Mouse (Mus musculus) liver, embryonic 11.5 days (tissue): Measurements from ENCODE around the gene Ddx54. TPM values are rescaled to one million over a fixed set of nuclear protein-coding genes. Genes with fewer than 3 reads are reported as not detected.

ENCODE experiments used
- ATAC-seq: fragments of 200-750 bp; cut with Nextera tagmentation; replicated peaks from 2 replicates; pipeline ENCODE4 v1.8.0; 2017; ENCODE audit warnings: moderate number of reproducible peaks, mild to moderate bottlenecking, moderate TSS enrichment, moderate library complexity; ENCODE audit not compliant: low FRiP score
- DNase-seq: peaks from one replicate; pipeline ENCODE4 v3.0.0-alpha.2; 2017; ENCODE audit warnings: low spot score
- H3K27ac ChIP-seq: fragments of 300-500 bp; sonication (generic); 2 replicates; pipeline ENCODE4 v1.5.1; 2014; ENCODE audit warnings: mild to moderate bottlenecking, low read depth, low read length, control low read depth
- H3K27me3 ChIP-seq: fragments of 300-500 bp; sonication (generic); replicated peaks from 2 replicates; pipeline ENCODE4 v1.6.1; 2014; ENCODE audit warnings: low read length, mixed read lengths; ENCODE audit not compliant: control insufficient read depth, insufficient read depth
- H3K36me3 ChIP-seq: fragments of 300-500 bp; sonication (generic); 2 replicates; pipeline ENCODE4 v1.6.1; 2014; ENCODE audit warnings: mild to moderate bottlenecking, low read length, moderate library complexity, mixed read lengths; ENCODE audit not compliant: control insufficient read depth, insufficient read depth
- H3K4me1 ChIP-seq: fragments of 300-500 bp; sonication (generic); replicated peaks from 2 replicates; pipeline ENCODE4 v1.6.1; 2014; ENCODE audit warnings: low read length, mixed read lengths; ENCODE audit not compliant: control insufficient read depth, insufficient read depth
- H3K4me2 ChIP-seq: fragments of 300-500 bp; sonication (generic); 2 replicates; pipeline ENCODE4 v1.6.1; 2014; ENCODE audit warnings: mild to moderate bottlenecking, control low read depth, moderate library complexity
- H3K4me3 ChIP-seq: fragments of 300-500 bp; sonication (generic); 2 replicates; pipeline ENCODE4 v1.5.1; 2014; ENCODE audit warnings: low read depth, low read length, control low read depth
- H3K9ac ChIP-seq: fragments of 300-500 bp; sonication (generic); 2 replicates; pipeline ENCODE4 v1.6.1; 2014; ENCODE audit warnings: low read depth, low read length, control low read depth
- H3K9me3 ChIP-seq: fragments of 300-500 bp; sonication (generic); 2 replicates; pipeline ENCODE4 v1.6.1; 2016; ENCODE audit warnings: low read length, inconsistent platforms, mixed read lengths; ENCODE audit not compliant: control insufficient read depth
- WGBS: fragments of 180-500 bp; shearing (Covaris S2); extraction: QIAGEN DNeasy Blood & Tissue Kit; methylation state at CpG from one replicate; pipeline ENCODE4 v1.1.7; 2014; 5-methylcytosine and 5-hydroxymethylcytosine counted together
- polyA plus RNA-seq: library from polyadenylated mRNA; unstranded; fragments of >200 nt; fragmentation: Nextera tagmentation; extraction: Ambion mirVana; gene quantifications from 2 replicates; pipeline ENCODE4 v1.2.1, GENCODE M21; 2014

The Ddx54 gene
- polyA plus RNA-seq, 1 experiment from 2014 or later: 46.7 TPM

DNA sequence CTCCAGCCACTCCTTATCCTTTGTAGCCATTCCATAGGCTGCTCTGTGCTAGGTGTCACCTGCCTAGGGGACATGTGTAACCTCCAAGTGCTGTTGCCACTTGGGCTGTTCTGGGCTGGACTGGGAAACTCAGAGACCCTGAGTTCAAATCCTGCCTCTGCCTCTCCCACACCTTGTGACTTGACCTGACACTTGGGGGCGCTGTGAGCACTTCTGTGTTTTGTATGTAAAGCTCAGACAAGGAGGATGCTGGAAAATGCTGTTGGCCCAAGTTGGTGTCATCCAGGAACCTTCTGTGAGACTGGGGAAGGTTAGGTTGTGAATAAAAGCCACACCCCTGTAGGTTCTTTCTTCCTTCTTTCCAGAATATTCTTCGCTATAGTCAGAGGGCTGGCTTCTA is 52.3 kb downstream of the Ddx54 start:
- no peaks in the 10 kb centered on the region for H3K36me3 ChIP-seq
- no peak overlapping the region for H3K4me3 ChIP-seq
- H3K27ac ChIP-seq: no peak overlapping the region
- WGBS: 48% methylated on average over 2 of the region's 2 CpGs
- H3K27me3 ChIP-seq: peaks cover 22% of the 10 kb centered on the region
- H3K9me3 ChIP-seq: no peaks in the 10 kb centered on the region
- DNase-seq (no peak), ATAC-seq (no peak)
- H3K4me1 ChIP-seq: no peaks in the 10 kb centered on the region
- no peak overlapping the region for H3K4me2 ChIP-seq
- no peak overlapping the region for H3K9ac ChIP-seq

DNA sequence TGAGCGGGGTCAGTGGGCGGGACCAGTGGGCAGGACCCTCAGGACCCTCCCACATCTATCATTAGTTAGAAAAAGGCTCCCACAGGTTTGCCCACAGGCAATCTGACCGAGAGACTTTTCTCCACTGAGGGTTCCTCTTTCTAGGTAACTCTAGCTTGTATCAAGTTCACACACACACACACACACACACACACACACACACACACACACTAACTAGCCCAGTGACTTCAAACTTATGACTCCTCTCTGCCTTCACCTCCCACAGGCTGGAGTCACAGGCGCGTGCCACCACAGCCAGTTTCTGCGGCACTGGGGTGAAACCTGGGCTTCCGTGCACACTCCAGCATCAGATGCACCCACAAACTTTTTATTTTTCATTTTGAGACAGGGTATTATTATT is 56.2 kb downstream of the Ddx54 start:
- Histone ChIP-seq H3K27me3 (peaks cover 22% of the 10 kb centered on the region), H3K9ac (no peak overlapping the region), H3K36me3 (no peaks in the 10 kb centered on the region), H3K4me2 (no peak overlapping the region), H3K4me1 (no peaks in the 10 kb centered on the region), H3K9me3 (no peaks in the 10 kb centered on the region), H3K27ac (no peak overlapping the region), H3K4me3 (no peak overlapping the region)
- no peak for DNase-seq
- ATAC-seq: no peak
- 61% methylated on average over 7 of the region's 7 CpGs for WGBS

DNA sequence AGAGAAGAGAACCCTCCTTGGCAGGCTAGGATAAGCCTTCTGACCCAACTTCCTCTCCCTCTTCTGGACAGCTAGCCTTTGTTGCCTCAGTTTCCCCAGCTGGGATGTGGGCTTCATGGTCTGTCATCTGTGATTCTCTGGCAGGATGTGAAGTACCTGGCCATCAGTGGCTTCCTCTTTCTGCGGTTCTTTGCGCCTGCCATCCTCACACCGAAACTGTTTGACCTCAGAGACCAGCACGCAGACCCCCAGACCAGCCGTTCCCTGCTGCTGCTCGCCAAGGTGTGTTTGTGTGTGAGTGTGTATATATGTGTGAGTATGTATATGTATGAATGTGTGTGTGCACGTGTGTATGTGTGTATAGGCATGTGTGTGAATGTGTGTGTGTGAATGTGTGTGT is 57.6 kb downstream of the Ddx54 start:
- peaks cover 12% of the 10 kb centered on the region for H3K27me3 ChIP-seq
- no peaks in the 10 kb centered on the region for H3K36me3 ChIP-seq
- no peak overlapping the region for H3K4me2 ChIP-seq
- H3K9ac ChIP-seq: no peak overlapping the region
- no peak overlapping the region for H3K27ac ChIP-seq
- H3K4me3 ChIP-seq: no peak overlapping the region
- no peaks in the 10 kb centered on the region for H3K9me3 ChIP-seq
- WGBS: 77% methylated on average over 7 of the region's 7 CpGs
- no peak for DNase-seq
- H3K4me1 ChIP-seq: no peaks in the 10 kb centered on the region
- no peak for ATAC-seq

DNA sequence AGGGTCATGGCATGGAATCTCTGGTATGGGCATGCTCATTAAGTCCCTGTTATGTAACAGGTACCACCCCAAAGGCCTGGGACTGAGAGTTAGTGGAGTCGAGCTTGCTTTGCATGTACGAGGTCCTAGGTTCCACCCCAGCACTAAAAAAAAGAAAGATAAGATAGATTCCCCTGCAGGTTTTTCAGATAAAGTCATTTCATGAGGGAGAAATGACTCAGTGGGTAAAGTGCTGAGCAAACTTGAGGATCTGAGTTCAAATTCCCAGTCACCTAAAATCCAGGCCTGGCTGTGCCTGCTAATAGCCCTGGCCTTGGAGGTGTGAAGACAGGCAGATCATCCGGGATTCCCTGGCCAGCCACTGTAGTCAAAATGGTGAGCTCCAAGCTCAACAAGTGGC is 59.3 kb downstream of the Ddx54 start:
- ATAC-seq (no peak), DNase-seq (no peak)
- Histone ChIP-seq H3K9ac (no peak overlapping the region), H3K4me3 (no peak overlapping the region), H3K4me2 (no peak overlapping the region), H3K9me3 (no peaks in the 10 kb centered on the region), H3K4me1 (no peaks in the 10 kb centered on the region), H3K36me3 (no peaks in the 10 kb centered on the region), H3K27ac (no peak overlapping the region), H3K27me3 (peaks cover 4% of the 10 kb centered on the region; the same call in 1 of the 2 replicates)
- 67% methylated on average over 3 of the region's 3 CpGs for WGBS

GRCm38 (mm10) chr5:120673626-120674025 is 61.1 kb downstream of the Ddx54 start:
- Histone ChIP-seq H3K9me3 (no peaks in the 10 kb centered on the region), H3K36me3 (no peaks in the 10 kb centered on the region), H3K4me2 (no peak overlapping the region), H3K27me3 (peaks cover under 1% of the 10 kb centered on the region; the same call in 1 of the 2 replicates), H3K4me1 (no peaks in the 10 kb centered on the region), H3K27ac (no peak overlapping the region), H3K4me3 (no peak overlapping the region), H3K9ac (no peak overlapping the region)
- DNase-seq (peak; percentile 61), ATAC-seq (no peak)
- 4% methylated on average over 12 of the region's 12 CpGs for WGBS

- no peak for ATAC-seq
- Histone ChIP-seq H3K4me3 (no peak overlapping the region), H3K27me3 (peaks cover 6% of the 10 kb centered on the region; the same call in 1 of the 2 replicates), H3K4me2 (no peak overlapping the region), H3K36me3 (no peaks in the 10 kb centered on the region), H3K9ac (no peak overlapping the region), H3K4me1 (no peaks in the 10 kb centered on the region), H3K27ac (no peak overlapping the region), H3K9me3 (no peaks in the 10 kb centered on the region)
- DNase-seq: no peak
- 44% methylated on average over 21 of the region's 21 CpGs for WGBS
These were observed 61.9 kb downstream of the Ddx54 start for GRCm38 (mm10) chr5:120674229-120675145.

- ATAC-seq: no peak
- Histone ChIP-seq H3K4me1 (no peaks in the 10 kb centered on the region), H3K4me3 (no peak overlapping the region), H3K9ac (no peak overlapping the region), H3K27ac (no peak overlapping the region), H3K36me3 (no peaks in the 10 kb centered on the region), H3K4me2 (no peak overlapping the region), H3K9me3 (no peaks in the 10 kb centered on the region), H3K27me3 (peaks cover 17% of the 10 kb centered on the region)
- DNase-seq: no peak
- WGBS: 14% methylated on average over 2 of the region's 2 CpGs
These were observed 65.0 kb downstream of the Ddx54 start for GRCm38 (mm10) chr5:120677516-120677915.
